Mouse (Mus musculus) retina, adult 2 months (tissue): ENCODE measurements at regions not wholly inside any gene's neighbourhood (a gene's known extent, or its start where the extent isn't known, plus 50 kb on each side); places are given as distances from the start of the nearest gene placed in this dataset.

Source experiments
- DNase-seq: peaks from one replicate; pipeline ENCODE4 v3.0.0-alpha.2; 2012; ENCODE audit warnings: low read depth, low spot score

DNA sequence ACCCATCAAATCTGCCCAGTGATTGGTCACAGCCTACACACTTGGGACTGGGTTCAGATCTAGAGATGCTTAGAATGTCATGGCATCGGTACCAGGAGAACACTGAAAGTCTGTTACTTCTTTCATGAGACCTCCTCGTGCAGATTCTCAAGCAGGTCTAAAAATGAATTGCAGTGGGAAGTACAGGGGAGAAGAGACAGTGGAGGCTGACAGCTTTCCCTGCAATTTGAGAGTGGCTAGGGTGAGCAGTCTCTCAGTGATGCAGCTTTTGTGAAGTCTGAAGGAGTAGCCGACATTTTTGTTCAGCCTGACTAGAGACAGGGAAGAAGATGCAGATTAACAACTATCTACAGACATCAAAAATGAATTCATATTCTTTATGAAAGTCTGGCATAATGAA lies 112.5 kb downstream of the Fam198b start:
- no peak for DNase-seq

DNA sequence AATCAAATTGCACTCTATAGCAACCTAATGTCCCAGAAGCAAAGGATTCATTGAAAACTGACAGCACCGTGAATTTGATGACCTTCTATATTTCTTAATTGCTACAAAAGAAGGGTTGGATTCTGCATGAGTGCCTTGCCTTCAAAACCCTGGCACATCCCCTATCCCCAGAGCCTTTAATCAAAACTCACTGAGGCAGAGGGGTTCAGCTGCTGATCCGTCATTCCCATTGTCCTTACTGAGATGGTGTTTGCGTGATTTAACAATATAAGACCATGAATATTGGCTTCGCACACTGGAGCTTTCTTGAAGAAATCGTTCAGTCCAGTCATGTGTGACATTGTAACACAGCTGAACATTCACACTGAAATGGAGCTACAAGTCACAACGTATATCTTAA lies 118.0 kb downstream of the Fam198b start:
- no peak for DNase-seq

DNA sequence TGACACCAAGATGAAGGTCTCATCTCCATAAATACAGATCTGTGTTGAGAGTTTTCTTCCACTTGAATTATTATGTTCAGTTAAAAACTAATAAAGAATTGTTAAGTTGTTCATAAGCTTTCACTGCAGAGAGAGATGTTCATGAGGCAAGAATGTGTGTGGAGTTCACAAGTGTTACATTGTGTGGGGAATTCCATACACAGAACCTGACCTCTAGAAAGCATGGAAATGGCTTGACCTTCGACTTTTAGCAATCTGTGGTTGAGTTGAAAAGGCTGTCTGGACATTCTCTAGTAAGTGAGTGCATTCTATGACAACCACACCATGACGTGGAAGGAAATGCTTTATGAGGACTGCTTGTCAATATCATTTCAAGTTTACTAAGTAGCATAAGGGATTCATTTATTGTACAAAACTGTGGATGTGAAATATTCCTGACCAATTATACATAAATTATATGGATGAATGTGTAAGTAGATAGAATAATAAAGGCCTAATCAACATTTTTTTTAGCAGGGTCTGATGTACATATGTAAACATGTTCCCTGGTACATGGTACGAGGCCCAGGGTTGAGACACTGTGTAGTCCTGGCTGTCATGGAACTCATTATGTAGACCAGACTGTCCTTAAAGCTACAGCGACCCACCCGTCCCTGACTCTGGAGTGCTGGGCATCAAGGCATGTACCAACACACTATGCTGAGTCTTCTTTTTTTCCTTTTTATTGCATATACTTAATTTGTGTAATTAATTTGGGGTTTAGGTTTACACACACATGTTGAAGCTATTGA lies 119.2 kb downstream of the Fam198b start:
- no peak for DNase-seq

DNA sequence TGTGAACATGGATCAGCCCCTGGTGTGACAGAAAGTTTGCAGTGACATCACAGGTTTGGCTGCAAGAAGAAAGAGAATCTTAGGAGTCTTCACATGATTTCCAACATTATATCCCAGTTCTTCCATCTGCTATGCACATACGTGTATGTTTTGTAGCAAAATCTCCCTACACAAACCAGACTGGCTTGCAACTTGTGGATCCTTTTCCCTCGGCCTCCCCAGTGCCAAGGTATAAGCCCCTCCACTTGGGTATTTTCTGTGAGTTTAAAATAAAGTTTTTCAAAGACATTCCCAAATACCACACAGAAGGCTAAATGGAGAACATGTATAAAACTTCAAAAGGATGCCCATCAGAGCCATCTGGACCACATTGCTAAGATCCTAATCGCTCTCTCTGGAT lies 120.2 kb downstream of the Fam198b start:
- DNase-seq = no peak

DNA sequence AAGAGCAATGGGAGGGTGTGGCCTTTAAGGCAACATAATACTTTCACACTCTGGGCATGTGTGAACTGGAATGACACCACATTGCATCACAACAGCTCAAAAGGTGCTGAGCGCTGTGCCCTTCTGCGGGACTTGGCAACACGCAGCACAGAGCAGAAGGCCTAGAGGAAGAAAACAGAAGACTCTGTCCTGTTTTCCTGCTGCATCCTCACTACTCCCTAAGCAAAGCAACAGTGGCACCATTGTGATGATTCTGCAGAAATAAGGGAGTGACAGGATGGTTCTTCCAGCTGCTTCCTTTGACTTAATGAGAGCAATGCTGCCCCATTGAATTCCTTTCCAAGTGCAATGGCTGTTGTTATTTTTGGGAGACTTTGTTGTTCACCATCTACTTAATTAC lies 120.6 kb downstream of the Fam198b start:
- no peak for DNase-seq

DNA sequence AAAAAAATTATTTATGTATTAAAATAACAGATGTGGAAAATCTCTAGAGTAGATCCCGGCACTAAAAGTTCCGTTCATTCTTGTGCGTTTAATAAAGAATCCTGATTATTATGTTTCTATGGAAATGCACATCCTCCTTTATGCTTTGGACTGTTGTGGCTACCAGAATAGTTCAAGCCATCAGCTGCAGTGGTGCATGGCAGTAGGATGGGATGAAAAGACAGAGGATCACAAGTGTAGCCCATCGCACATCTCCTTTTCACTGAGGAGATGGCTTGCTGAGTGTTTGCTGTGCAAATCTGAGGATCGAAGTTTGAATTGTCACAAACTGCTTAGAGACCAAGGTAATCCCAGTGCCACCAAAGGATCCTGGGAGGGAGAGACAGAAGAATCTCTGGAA lies 121.0 kb downstream of the Fam198b start:
- DNase-seq = no peak

DNA sequence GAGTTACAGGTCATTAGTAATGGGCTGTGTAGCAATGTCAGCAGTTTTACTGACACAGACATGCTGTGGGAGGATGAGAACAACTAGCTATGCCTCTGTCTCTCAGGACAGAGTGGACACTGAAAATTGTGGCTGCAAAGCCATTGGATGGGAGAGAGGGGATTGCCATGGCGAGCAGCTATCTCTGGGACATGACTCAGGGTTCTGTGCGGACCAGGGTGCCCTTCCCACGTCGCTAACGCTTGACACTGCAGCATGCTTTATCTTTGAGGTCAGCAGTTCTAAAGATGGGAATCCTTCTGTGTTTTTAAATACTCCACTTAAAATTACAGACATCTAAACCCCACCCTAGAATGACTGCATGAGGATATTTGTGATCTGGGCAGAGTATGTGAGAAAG lies 121.9 kb downstream of the Fam198b start:
- DNase-seq = no peak

DNA sequence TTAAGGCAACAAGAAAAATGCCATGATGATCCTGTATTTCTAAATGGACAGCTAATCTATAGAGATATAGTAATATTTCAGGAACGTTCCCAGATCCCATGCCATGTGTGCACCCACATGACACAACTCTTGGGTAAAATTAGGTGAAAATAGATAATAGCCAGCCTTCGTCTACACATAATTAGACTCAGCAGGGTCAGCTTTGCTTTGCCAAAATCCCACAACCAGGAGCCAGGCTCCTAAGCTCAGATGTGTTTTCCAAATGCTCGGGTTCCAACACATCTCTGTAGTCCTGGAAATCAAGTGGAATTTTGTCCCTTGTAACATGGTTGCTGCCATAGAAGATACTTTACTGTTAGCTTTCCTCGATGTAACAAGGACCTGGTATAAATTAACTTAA lies 122.7 kb downstream of the Fam198b start:
- no peak for DNase-seq

DNA sequence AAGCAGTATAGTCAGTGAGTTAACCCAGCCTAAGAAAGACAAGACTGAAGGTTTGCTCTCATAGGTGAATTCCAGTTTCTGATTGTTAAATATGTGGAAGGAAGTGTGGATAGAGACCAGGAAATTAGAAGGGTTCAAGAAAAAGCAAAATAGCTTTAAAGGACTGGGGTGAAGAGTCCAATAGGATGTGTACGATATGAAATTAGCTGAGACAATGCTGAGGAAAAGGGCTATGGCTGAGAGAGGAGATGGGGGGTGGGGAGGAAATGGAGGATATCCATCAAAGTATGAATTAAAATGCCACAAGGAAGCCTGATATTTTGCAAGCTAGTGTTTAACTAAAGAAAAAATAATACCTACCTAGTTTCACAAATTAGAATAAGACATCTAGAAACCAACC lies 124.9 kb downstream of the Fam198b start:
- no peak for DNase-seq

DNA sequence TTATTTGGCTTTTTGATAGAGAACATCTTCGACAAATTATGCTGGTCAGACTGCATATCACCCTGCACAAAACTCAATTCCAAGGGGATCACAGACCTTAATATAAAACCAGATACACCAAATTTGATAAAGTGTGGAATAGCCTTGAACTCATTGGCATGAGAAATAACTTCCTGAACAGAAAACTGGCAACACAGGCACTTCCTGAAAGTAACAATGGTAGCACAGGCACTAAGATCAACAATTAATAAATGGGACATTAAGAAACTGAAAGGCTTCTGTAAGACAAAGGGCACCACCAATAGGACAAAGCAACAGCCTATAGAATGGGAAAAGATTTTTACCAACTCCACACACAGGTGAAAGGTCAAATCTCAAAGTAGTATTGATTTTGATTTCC lies 141.5 kb downstream of the Fam198b start:
- no peak for DNase-seq

DNA sequence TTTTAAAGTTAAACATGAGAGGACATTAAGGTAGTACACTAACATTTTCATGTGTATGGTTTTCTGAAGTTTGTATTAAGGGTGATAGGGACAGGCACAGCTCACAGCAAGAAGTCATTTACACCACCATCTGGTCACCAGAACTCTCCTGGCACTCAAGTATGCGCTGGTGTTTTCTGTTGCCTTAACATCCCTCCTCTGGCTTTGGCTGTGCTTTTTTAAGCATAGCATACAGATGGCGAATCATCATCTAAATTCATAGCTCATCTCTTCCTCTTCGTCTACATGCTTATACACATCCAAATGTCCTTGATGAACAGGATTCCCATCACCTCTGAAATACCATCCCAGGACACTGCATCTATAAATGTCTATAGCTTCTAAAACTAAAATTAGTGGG lies 148.7 kb downstream of the Fam198b start:
- DNase-seq = no peak

DNA sequence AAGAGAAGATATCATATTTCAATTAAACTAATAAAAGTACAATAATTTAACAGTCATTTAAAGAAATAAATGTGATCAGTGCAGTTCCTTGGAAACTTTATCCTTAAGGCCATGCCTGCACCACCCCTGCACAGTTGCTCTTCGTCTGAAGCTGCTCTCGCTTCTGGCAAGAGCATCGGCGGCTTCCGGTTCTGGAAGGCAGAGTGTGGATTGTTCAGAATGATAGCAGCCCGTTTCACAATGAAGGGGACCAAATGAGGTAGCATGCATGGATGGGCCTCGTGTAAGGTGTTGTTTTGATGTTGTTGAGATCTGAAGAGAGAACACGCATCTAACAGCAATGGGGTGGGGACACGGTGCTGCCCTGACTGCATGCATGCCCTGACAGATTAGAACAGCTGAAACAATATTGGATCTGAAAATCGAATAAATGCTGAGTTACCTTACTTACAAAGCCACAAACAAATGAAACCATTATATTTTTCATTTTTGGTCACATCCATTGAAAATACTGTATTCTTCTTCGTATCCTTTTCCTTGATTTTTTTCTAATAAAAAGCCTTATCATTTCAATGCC lies 154.3 kb downstream of the Fam198b start:
- no peak for DNase-seq

DNA sequence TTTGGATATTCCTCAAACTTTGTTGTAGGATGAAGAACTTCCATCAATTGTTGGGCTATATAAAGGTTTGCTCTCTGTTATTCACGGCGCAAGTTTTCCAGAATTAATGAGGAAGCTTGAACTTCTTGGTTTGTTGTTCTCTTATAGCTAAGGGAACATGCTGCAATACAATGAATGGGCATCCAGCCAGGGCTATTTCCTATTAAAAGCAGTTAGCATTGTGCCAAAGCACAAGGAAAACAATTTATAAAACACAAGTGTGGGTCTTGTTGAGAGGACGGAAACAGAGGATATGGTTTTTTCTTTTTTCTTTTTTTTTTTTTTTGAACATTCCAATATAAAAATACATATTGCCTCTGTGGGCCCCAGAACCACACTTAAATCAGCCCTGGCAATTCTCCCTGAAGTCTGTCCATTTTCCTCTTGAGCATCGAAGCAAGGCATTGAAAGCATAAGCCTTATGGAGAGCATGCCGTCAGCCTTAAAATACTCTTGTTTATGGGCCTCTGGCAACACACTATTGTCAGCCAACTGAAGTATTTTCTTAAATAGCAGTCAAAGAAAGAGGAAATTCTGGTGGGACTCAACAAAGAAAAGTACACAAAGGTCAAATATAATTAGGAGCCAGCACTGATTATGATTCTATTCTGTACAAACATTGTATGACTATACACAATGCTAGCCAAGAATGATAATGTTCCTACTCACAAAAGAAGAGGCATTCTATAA lies 158.6 kb downstream of the Fam198b start:
- no peak for DNase-seq

DNA sequence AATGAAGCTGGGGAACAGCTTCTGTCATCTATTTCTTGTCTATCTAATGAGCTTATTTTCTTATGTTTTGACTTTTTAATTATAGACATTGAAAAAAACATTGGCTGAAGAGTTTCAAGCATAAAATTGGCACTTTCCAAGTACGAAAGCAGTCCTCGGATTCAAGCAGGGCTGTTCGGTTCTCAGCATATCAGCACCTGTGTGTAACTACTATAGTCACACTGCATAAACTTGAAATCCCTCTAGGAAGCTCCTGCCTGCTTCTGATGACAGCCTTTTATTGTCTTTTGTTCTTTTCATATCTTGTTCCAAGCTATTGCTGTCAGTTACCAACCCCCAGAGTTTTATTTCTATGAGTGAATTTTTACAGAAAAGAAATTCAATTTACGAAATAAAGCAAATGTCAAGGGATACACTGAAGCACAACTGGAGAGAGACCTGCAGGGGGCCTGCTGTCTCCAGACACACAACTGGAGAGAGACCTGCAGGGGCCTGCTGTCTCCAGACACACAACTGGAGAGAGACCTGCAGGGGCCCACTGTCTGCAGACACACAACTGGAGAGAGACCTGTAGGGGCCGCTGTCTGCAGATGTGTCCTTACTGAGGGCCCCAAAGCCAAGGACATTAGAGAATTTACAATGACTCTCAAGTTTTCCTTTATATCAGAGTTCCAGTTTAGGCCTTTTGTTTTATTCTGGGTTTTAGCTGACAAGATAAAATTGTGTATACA lies 165.3 kb downstream of the Fam198b start:
- DNase-seq = no peak

DNA sequence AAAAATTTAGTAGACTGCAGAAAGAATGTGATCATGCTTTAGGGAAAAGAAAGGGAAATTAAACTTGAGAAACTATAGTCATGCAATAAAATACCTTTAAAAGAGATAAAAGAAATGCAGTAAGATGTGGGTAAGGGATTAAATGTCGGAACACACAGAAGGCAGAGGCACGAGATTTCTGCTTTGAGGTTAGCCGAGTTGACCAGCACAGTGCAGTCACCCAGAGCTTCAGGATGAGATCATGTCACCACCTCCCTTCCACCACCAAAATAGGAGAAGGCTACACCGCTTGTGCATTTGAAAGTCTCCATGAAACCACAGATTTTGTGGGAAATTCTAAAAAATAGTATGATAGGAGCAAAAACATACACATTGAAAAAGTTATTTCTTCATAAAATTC lies 166.6 kb downstream of the Fam198b start:
- no peak for DNase-seq

DNA sequence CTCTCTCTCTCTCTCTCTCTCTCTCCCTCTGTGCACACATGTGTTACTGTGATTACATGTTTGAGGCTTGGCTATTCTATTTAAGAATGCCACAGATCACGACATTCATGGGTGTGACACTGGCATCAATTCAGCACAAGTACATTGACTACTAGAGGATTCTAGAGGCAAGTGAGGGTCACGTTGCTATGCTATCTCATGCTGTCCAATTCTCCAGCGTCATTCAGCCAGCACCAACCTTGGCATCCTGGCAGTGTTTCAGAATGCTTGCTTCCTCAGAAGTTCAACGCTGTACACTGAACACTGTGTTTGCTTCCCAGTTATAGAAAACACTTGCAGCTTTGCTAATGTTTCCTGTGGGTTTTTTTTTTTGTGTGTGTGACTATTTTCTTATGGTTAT lies 167.6 kb downstream of the Fam198b start:
- DNase-seq = no peak

DNA sequence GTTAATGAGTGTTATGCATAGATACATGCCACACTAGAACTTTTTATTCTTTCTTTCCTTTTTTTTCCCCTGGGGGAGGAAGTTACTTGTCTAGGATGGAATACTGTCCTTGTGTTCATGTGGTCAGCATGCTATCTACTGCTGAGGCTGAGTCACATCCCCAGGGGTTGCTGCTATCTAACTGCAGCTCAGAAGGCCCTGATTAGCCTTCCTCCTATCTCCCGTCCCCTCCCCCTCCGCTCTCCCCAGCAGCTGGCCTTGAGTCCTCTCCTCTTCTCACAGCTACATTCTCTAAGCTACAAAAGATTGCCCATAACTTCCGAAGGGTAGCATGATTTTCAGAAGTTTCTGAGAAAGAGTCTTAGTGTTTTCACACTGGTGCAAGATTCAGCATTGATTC lies 168.5 kb downstream of the Fam198b start:
- DNase-seq = no peak

DNA sequence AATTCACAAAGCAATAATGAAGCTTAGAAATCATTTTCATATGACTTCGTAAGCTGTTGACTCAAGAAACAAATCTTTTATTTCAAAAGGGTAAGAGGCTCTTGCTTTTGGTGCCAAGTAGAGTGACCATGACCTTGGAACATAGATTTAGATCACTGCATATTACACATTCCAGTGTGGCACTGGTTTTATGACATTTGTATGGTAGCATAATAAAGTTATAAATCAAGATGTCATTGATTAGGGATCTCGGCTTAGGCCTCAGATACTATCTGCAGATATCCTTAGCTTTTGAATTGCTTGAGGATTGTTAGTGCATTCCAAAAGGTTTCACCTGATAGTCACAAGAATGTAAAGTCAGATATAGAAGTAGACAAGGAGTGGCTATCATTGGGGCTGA lies 169.1 kb downstream of the Fam198b start:
- no peak for DNase-seq

DNA sequence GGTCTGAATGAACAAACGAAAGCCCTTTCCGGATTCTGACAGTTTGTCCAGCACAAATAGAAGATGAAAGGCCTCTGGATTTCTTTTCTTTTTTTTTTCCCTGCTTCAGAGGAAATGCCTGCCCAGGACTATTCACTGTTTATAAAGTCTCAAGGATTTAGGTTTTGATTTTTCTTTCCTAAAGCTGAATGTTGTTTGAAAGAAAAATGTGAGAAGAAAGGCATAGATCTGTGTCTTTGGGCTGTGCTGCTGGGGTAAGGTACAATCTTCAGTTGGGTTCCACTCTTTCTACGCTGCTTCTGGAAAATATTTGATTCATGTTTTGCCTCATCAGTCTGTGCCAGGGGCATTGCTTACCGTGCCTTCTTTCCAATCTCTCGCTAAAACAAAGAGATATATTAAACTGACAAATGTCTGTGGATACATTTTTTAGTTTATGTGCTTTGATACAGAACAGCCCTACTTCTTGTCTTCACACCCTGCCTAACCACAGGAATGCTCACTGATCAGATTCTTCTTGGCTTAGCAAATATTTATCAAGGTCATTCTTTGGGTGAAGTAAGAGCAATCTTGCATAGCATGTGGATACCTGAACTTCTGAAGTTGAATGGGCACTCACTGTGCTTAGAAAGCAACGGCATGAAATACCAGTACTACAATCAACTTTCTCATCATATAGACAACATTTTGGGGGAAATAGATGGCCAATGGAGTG lies 172.5 kb downstream of the Fam198b start:
- DNase-seq = no peak

DNA sequence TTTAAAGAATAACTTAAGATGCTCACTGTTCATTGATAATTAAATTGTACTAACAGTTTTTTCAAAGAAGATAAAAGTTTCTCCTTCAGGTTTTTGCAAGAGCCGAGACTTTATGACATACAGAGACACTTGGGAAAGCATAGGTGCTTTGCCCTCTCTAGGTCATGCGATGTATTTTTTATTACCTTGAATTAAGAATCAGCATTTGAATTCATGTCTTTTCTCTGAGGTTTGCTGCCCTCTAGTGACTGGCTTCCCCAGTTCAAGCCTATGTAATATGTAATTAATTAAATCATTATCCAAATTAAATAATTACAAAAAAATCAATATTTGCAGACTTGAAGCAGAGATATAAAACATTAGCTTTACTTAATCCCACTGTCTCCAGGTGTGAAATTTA lies 174.4 kb downstream of the Fam198b start:
- no peak for DNase-seq

DNA sequence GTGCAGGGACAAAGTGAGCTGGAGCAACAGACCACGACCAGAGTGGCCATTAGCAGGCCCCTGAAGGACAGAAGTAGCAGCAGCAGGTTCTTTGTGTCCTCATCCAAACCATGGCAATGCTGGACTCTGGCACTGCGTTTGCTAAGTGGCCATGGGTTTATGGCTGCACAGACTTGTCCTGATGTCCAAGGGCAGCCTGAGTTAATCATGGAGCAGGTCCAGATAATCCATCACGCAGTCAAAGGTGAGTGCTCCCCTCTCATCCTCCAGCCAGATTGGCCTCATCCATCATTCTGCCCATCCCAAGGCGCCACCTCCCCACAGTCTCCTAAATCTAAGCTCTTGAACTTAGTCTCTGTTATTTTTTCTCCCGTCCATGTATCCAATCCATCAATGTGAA lies 186.4 kb downstream of the Fam198b start:
- DNase-seq = no peak
